Mouse (Mus musculus) heart, adult 2 months (tissue): ENCODE data around the gene Xpot.

Source experiments
- CTCF ChIP-seq: fragments of 200-600 bp; IDR thresholded peaks from 2 replicates; pipeline ENCODE4 v1.8.1; 2022; ENCODE audit warnings: antibody characterized with exemption, mild to moderate bottlenecking, moderate library complexity
- EP300 ChIP-seq: fragments of 200-500 bp; IDR thresholded peaks from 2 replicates; pipeline ENCODE4 v1.6.1; 2011; ENCODE audit warnings: low read depth, low read length, control low read depth; ENCODE audit not compliant: insufficient read depth

GRCm38 (mm10) chr10:121625407-121626185, 536 bp downstream of the Xpot start:
- TF ChIP-seq EP300 (no peak), CTCF (no peak)
